Mouse (Mus musculus) layer of hippocampus, postnatal 25 days (tissue): ENCODE data around the gene Gm18596. TPM values are rescaled to one million over a fixed set of nuclear protein-coding genes. Genes with fewer than 3 reads are reported as not detected.
"Not testable (repeated sequence)": the region's sequence is repeated elsewhere in the genome, so short reads cannot be mapped to it uniquely, and the experiment has no call there.

ENCODE experiments used
- DNase-seq, 2 experiments: peaks; one replicate each; pipeline ENCODE4 v3.0.0; 2022; ENCODE audit warnings: mixed read lengths in 2 of 2, low spot score in 1 of 2; ENCODE audit errors: extremely low spot score in 1 of 2
- total RNA-seq, 2 experiments: library from RNA; stranded (reverse); gene quantifications; 2 replicates each; pipeline ENCODE4 v1.2.3; 2021

Gm18596 gene
- total RNA-seq: not detected

- peak in 1 of 2 experiments; percentile 8 for DNase-seq
These were observed at the start of gene Gm18596 for GRCm38 (mm10) chr10:77741924-77742688. Gm18596 (minus strand) TSS chr10:77742638.

- DNase-seq: no peak
These were observed 46.2 kb upstream of the Gm18596 start for GRCm38 (mm10) chr10:77788621-77789020.

- DNase-seq: not testable (repeated sequence)
These were observed 45.4 kb upstream of the Gm18596 start, which contains the start of gene Gm7137 for GRCm38 (mm10) chr10:77787876-77788275. Gm7137 (minus strand) TSS chr10:77788200.

GRCm38 (mm10) chr10:77783396-77783795 is 41.0 kb upstream of the Gm18596 start:
- not testable (repeated sequence) for DNase-seq

DNA sequence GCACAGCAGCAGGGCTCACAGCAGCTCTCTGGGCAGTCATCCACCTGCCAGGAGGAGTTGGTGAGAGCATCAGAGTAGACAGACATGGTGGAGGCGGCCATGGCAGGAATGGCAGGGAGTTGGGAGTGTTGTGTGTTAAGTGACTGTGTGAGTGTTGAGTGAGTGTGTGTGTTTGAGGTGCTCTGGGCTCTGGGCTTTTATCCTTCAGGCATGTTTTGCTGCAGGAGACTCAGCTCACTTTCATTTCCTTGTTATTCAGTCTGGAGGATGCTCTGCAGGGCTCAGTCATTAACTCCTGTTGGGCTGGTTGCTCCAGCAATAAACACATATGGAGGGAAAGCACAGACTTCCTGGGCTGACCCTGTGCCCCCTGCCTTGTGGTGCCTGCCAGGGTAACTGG is 40.0 kb upstream of the Gm18596 start, which contains the start of gene Gm3250:
Gm3250 (minus strand) TSS at position 101 of the 400 bp plus-strand sequence.
- DNase-seq: not testable (repeated sequence)

GRCm38 (mm10) chr10:77776844-77777243 is 34.4 kb upstream of the Gm18596 start, which contains the start of gene Gm7138:
Gm7138 (minus strand) TSS chr10:77776944.
- DNase-seq: not testable (repeated sequence)

DNA sequence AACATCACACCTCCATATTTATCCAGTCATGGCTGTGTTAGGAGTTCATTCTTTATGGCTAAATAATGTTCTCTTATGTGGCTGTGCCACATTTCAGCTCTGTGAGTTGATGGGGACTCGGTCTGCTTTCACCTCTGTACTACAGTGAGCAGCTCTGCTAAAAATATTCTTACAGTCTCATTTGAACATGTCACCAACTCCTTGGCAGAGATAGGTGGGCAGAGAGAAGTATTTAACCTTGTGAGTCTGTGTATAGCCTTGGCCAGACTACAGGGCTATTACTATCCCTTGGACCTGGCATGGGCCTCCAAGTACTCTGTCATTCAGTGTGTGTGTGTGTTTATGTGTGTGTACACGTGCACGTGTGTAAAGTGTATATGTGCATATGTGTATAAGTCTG is 29.7 kb upstream of the Gm18596 start:
- DNase-seq: not testable (repeated sequence)

GRCm38 (mm10) chr10:77771225-77771624 is 28.8 kb upstream of the Gm18596 start, which contains the start of gene Gm3238:
Gm3238 (minus strand) TSS chr10:77771325.
- not testable (repeated sequence) for DNase-seq

DNA sequence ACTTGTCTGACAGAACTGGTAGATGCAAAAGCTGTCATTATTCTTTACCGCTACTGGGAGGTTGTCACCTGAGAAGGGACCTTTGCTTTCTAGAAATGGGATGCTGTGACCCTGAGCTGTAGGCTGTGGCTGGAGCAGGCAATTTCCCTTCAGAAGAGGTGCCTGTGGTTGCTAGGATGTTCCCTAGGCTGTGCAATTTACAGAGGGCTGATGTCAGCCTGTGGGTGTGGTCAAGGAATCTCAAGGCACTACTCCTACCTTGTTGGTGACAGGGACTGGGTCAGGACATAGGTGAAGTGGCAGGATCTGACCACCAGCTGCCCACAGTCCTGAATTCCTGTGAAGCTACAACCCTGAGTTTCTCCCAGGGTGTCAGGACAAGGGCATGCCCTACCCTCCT is 27.3 kb upstream of the Gm18596 start:
- DNase-seq: no peak

GRCm38 (mm10) chr10:77759582-77759981 is 17.1 kb upstream of the Gm18596 start, which contains the start of gene Gm3233:
Gm3233 (minus strand) TSS chr10:77759682.
- DNase-seq: not testable (repeated sequence)

- DNase-seq: no peak
These were observed 11.0 kb upstream of the Gm18596 start for GRCm38 (mm10) chr10:77753448-77753847.

GRCm38 (mm10) chr10:77752312-77752711 is 9.9 kb upstream of the Gm18596 start:
- DNase-seq: not testable (repeated sequence)

DNA sequence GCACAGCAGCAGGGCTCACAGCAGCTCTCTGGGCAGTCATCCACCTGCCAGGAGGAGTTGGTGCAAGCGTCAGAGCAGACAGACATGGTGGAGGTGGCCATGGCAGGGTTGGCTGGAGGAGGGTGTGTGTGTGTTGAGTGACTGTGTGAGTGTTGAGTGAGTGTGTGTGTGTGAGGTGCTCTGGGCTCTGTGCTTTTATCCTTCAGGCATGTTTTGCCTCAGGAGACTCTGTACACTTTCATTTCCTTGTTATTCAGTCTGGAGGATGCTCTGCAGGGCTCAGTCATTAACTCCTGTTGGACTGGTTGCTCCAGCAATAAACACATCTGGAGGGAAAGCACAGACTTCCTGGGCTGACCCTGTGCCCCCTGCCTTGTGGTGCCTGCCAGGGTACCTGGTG is 8.8 kb upstream of the Gm18596 start, which contains the start of gene Gm9736:
Gm9736 (minus strand) TSS at position 101 of the 400 bp plus-strand sequence.
- not testable (repeated sequence) for DNase-seq

GRCm38 (mm10) chr10:77750686-77751085 is 8.2 kb upstream of the Gm18596 start:
- DNase-seq: not testable (repeated sequence)

DNA sequence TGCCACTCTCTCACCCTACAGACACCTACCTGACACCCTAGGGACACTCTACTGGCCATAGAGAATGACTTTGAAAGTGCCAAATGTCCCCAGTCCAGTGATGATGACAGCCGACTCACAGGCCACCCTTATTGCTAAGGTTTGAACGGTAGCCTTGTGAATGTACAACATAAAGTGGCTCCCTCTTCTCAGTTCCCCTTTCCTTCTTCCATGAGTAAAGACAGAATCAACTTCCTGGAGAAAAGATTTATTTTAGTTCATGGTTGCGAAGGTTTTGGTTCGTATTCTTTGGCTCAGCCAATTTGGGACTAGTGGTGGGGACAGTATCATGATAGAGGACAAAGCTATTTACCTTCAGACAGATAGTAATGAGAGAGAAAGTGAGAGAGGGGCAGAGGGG is 3.5 kb downstream of the Gm18596 start:
- no peak for DNase-seq

DNA sequence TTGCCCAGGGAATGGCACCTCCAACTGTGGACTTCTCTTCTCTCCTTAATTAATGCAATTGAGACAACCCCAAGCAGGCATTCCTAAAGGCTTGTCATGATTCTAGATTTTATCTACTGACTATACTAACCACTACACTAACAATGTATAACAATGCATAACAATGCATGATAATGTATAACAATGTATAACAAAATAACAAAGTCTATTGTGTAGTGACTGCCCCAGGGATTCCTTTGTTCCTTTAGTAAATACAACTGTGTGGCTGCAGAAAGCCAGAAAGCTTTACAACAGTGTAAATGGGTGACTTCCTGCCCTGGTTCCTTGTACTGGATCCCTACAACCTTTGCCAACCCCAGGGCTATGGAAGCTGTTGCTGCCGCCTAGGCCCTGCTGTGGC is 6.5 kb downstream of the Gm18596 start:
- no peak for DNase-seq

GRCm38 (mm10) chr10:77729241-77729640 is 13.2 kb downstream of the Gm18596 start:
- DNase-seq: no peak

GRCm38 (mm10) chr10:77728280-77728679 is 14.2 kb downstream of the Gm18596 start:
- peak in 1 of 2 experiments; percentile 20 for DNase-seq

GRCm38 (mm10) chr10:77726186-77726585 is 16.3 kb downstream of the Gm18596 start, which contains the start of gene Gm10100:
Gm10100 (plus strand) TSS chr10:77726486.
- DNase-seq: no peak

GRCm38 (mm10) chr10:77724855-77725254 is 17.6 kb downstream of the Gm18596 start:
- no peak for DNase-seq

DNA sequence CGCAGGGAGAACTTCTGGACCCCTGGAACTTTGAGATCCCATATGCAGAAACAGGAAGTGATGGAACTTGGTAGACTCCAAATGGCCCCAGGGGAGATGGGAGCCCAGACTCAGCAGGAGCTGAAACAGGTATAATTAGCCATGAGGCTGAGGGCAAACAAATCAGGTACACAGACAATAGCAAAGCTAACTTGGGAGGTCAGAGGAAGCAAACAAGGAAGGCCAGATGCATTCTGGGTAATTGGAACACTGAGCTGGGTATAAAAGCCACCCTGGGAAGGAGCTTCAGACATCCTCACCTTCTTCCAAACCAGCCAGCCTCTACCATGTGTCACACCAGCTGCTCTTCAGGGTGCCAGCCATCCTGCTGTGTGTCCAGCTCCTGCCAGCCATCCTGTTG is 22.1 kb downstream of the Gm18596 start, which contains the start of gene Krtap12-1:
Krtap12-1 (plus strand) TSS at position 301 of the 400 bp plus-strand sequence.
- DNase-seq: not testable (repeated sequence)
